Mouse (Mus musculus) midbrain, embryonic 10.5 days (tissue): ENCODE data around the gene Rps6kc1. TPM values are rescaled to one million over a fixed set of nuclear protein-coding genes. Genes with fewer than 3 reads are reported as not detected.
A peak's percentile ranks its signal among the peaks of the same experiment; 100 is the strongest.

Experiments used
- DNase-seq: peaks from one replicate; pipeline ENCODE4 v3.0.0-alpha.2; 2017; ENCODE audit warnings: low spot score
- H3K27ac ChIP-seq: fragments of 300-500 bp; sonication (generic); replicated peaks from 2 replicates; pipeline ENCODE4 v1.5.1; 2016; ENCODE audit warnings: mild to moderate bottlenecking
- H3K27me3 ChIP-seq: fragments of 300-500 bp; sonication (generic); 2 replicates; pipeline ENCODE4 v1.6.1; 2016; ENCODE audit warnings: low read depth, mild to moderate bottlenecking; ENCODE audit not compliant: poor library complexity, severe bottlenecking
- H3K36me3 ChIP-seq: fragments of 300-500 bp; sonication (generic); 2 replicates; pipeline ENCODE4 v1.6.1; 2016; ENCODE audit warnings: mild to moderate bottlenecking, moderate library complexity
- H3K4me1 ChIP-seq: fragments of 300-500 bp; sonication (generic); 2 replicates; pipeline ENCODE4 v1.6.1; 2016
- H3K4me3 ChIP-seq: fragments of 300-500 bp; sonication (generic); 2 replicates; pipeline ENCODE4 v1.5.1; 2016; ENCODE audit warnings: mild to moderate bottlenecking, moderate library complexity
- H3K9me3 ChIP-seq: fragments of 300-500 bp; sonication (generic); replicated peaks from 2 replicates; pipeline ENCODE4 v1.6.1; 2016; ENCODE audit warnings: mild to moderate bottlenecking
- WGBS: fragments of 180-500 bp; shearing (Covaris S2); methylation state at CpG from one replicate; pipeline ENCODE4 v1.1.7; 2016; 5-methylcytosine and 5-hydroxymethylcytosine counted together
- polyA plus RNA-seq: library from polyadenylated mRNA; unstranded; fragments of >200 nt; fragmentation: Nextera tagmentation; extraction: Ambion mirVana; gene quantifications from 2 replicates; pipeline ENCODE4 v1.2.1, GENCODE M21; 2016

Gene Rps6kc1
- 16.2 and 20.4 TPM in 2 replicates for polyA plus RNA-seq

GRCm38 (mm10) chr1:190911415-190912123 is at the start of gene Rps6kc1:
Gene Rps6kc1 (minus strand): TSS chr1:190911770.
- Histone ChIP-seq H3K27me3 (no peaks in the 10 kb centered on the region), H3K27ac (peak within 1 kb of the TSS; percentile 91), H3K4me1 (peaks cover 30% of the 10 kb centered on the region), H3K9me3 (no peaks in the 10 kb centered on the region), H3K36me3 (no peaks in the 10 kb centered on the region), H3K4me3 (peak within 1 kb of the TSS; percentile 92)
- peak; percentile 85 for DNase-seq
- under 1% methylated on average over 47 of the region's 47 CpGs for WGBS

GRCm38 (mm10) chr1:190958821-190959220 is 47.3 kb upstream of the Rps6kc1 start:
- H3K36me3 ChIP-seq = peaks cover 97% of the 10 kb centered on the region

GRCm38 (mm10) chr1:190953009-190953408 is 41.4 kb upstream of the Rps6kc1 start:
- WGBS = 76% methylated on average over 3 of the region's 3 CpGs
- Histone ChIP-seq H3K9me3 (no peaks in the 10 kb centered on the region), H3K4me3 (no peak overlapping the region), H3K36me3 (peaks cover 100% of the 10 kb centered on the region), H3K27ac (no peak overlapping the region), H3K4me1 (no peaks in the 10 kb centered on the region), H3K27me3 (no peaks in the 10 kb centered on the region)
- no peak for DNase-seq

More at GRCm38 (mm10) chr1:190958821-190959220, 47.3 kb upstream of the Rps6kc1 start:
- Histone ChIP-seq H3K27me3 (no peaks in the 10 kb centered on the region), H3K27ac (no peak overlapping the region), H3K9me3 (no peaks in the 10 kb centered on the region), H3K4me1 (no peaks in the 10 kb centered on the region), H3K4me3 (no peak overlapping the region)
- DNase-seq = no peak
- WGBS = 86% methylated on average over 5 of the region's 5 CpGs

GRCm38 (mm10) chr1:190951014-190951413 is 39.4 kb upstream of the Rps6kc1 start:
- DNase-seq = no peak
- no peak overlapping the region for H3K27ac ChIP-seq
- H3K27me3 ChIP-seq = no peaks in the 10 kb centered on the region
- WGBS = 93% methylated on average over 5 of the region's 5 CpGs
- H3K4me1 ChIP-seq = no peaks in the 10 kb centered on the region
- no peak overlapping the region for H3K4me3 ChIP-seq
- no peaks in the 10 kb centered on the region for H3K9me3 ChIP-seq
- peaks cover 100% of the 10 kb centered on the region for H3K36me3 ChIP-seq

GRCm38 (mm10) chr1:190948846-190949245 is 37.3 kb upstream of the Rps6kc1 start:
- H3K9me3 ChIP-seq = no peaks in the 10 kb centered on the region
- no peaks in the 10 kb centered on the region for H3K27me3 ChIP-seq
- no peak overlapping the region for H3K4me3 ChIP-seq
- H3K36me3 ChIP-seq = peaks cover 99% of the 10 kb centered on the region
- H3K4me1 ChIP-seq = no peaks in the 10 kb centered on the region
- H3K27ac ChIP-seq = no peak overlapping the region
- 94% methylated on average over 17 of the region's 17 CpGs for WGBS
- DNase-seq = no peak

- 92% methylated on average over 7 of the region's 7 CpGs for WGBS
- DNase-seq = no peak
- Histone ChIP-seq H3K4me3 (no peak overlapping the region), H3K27ac (no peak overlapping the region), H3K4me1 (no peaks in the 10 kb centered on the region), H3K9me3 (no peaks in the 10 kb centered on the region), H3K36me3 (peaks cover 99% of the 10 kb centered on the region), H3K27me3 (no peaks in the 10 kb centered on the region)
Observed at GRCm38 (mm10) chr1:190948439-190948838, 36.9 kb upstream of the Rps6kc1 start.

GRCm38 (mm10) chr1:190947986-190948385 is 36.4 kb upstream of the Rps6kc1 start:
- Histone ChIP-seq H3K36me3 (peaks cover 99% of the 10 kb centered on the region), H3K4me1 (no peaks in the 10 kb centered on the region), H3K4me3 (no peak overlapping the region), H3K9me3 (no peaks in the 10 kb centered on the region), H3K27me3 (no peaks in the 10 kb centered on the region), H3K27ac (no peak overlapping the region)
- WGBS = 85% methylated on average over 5 of the region's 5 CpGs
- no peak for DNase-seq

- Histone ChIP-seq H3K9me3 (no peaks in the 10 kb centered on the region), H3K4me1 (no peaks in the 10 kb centered on the region), H3K36me3 (peaks cover 99% of the 10 kb centered on the region), H3K4me3 (no peak overlapping the region), H3K27me3 (no peaks in the 10 kb centered on the region), H3K27ac (no peak overlapping the region)
- peak; percentile 63 for DNase-seq
- WGBS = 56% methylated on average over 6 of the region's 6 CpGs
Observed at GRCm38 (mm10) chr1:190944109-190944760, 32.7 kb upstream of the Rps6kc1 start.

GRCm38 (mm10) chr1:190939803-190940202 is 28.2 kb upstream of the Rps6kc1 start:
- 85% methylated on average over 7 of the region's 7 CpGs for WGBS
- DNase-seq = no peak
- Histone ChIP-seq H3K4me1 (no peaks in the 10 kb centered on the region), H3K27me3 (no peaks in the 10 kb centered on the region), H3K36me3 (peaks cover 99% of the 10 kb centered on the region), H3K9me3 (no peaks in the 10 kb centered on the region), H3K27ac (no peak overlapping the region), H3K4me3 (no peak overlapping the region)

- Histone ChIP-seq H3K27ac (no peak overlapping the region), H3K4me1 (peaks cover 18% of the 10 kb centered on the region), H3K27me3 (no peaks in the 10 kb centered on the region), H3K9me3 (no peaks in the 10 kb centered on the region), H3K36me3 (peaks cover 26% of the 10 kb centered on the region), H3K4me3 (no peak overlapping the region)
- WGBS = 91% methylated on average over 6 of the region's 6 CpGs
- DNase-seq = no peak
Observed at GRCm38 (mm10) chr1:190930181-190930580, 18.6 kb upstream of the Rps6kc1 start.

- peak overlapping the region; percentile 75 for H3K4me3 ChIP-seq
- DNase-seq = no peak
- H3K9me3 ChIP-seq = no peaks in the 10 kb centered on the region
- H3K27me3 ChIP-seq = no peaks in the 10 kb centered on the region
- H3K27ac ChIP-seq = peak overlapping the region; percentile 97
- H3K4me1 ChIP-seq = peaks cover 18% of the 10 kb centered on the region
- peaks cover 16% of the 10 kb centered on the region for H3K36me3 ChIP-seq
- WGBS = 12% methylated on average over 27 of the region's 27 CpGs
Observed at GRCm38 (mm10) chr1:190929010-190929695, 17.6 kb upstream of the Rps6kc1 start.

- Histone ChIP-seq H3K4me1 (peaks cover 18% of the 10 kb centered on the region), H3K27ac (peak overlapping the region; percentile 97), H3K4me3 (peak overlapping the region; percentile 75), H3K27me3 (no peaks in the 10 kb centered on the region), H3K36me3 (peaks cover 10% of the 10 kb centered on the region), H3K9me3 (no peaks in the 10 kb centered on the region)
- under 1% methylated on average over 71 of the region's 79 CpGs for WGBS
- DNase-seq = peak; percentile 98
Observed at GRCm38 (mm10) chr1:190928370-190929009, 16.9 kb upstream of the Rps6kc1 start.
